ENCODE assay signal across 9 mouse cellular contexts in the genomic region with DNA sequence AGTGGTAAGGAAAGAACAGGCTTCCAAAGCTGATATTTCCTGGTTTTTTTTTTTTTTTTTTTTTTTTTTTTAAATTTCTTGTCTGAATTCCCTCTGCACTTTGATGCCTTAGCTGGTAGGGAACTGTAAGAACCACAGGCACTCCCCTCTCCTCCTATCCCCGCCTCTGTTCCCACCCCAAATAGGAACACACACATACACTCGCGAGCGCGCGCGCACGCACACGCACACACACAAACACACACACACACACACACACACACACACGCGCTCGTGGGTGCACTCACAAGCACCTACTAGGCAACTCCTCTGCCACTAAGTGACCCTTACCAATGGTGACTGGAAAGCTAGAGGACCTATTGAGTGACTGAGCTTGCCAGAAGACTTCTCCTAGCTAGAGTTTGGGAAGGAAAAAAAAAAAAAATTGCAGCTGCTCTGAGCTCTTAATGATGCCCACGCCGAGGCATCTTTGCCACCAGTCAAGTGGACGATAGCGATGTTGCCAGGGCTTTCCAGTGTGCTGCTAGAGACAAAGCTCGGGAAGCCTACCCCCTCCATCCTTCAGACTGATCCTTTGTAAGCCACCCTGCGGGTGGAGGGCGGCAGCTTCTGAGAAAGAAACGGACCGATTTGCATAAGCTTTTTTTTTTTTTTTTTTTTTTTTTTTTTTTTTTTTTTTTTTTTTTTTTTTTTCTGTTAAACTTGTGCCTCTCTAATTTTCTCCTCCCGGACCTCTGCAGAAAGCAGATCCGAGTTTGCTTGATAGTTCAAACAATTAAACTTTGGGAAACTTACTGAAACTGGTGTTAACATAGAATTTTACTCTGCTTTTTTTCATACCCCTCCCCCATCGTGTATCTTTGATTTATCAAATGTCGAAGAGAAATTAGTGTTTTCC. TPM values are rescaled to one million over a fixed set of nuclear protein-coding genes. Genes with fewer than 3 reads are reported as not detected.
DNase-seq lines count a peak whose midpoint lies in the region; ATAC-seq and TF ChIP-seq lines count a peak whose summit lies in the region.
"Had no signal": no experiment of that assay in that cellular context is flagged by ENCODE, and none has a peak within 500 bp of the region (broad histone marks: within the 10 kb centered on the region; RNA-seq: fewer than 3 reads in every experiment).

No protein-coding gene starts in this region.

- H3K4me1 ChIP-seq in heart, embryonic 10.5 days: peaks cover 9% of the 10 kb centered on the region; the same call in 1 of the 2 replicates
- peaks cover 29% of the 10 kb centered on the region for H3K4me1 ChIP-seq in hindbrain, embryonic 10.5 days (replicated peaks)
- H3K4me1 ChIP-seq in stomach, embryonic 14.5 days (ENCODE audit: control insufficient read depth, insufficient read depth, low read length): no peaks in the 10 kb centered on the region

- peak overlapping the region; percentile 96 for H3K4me2 ChIP-seq in stomach, embryonic 14.5 days (replicated peaks; ENCODE audit: low read depth, low read length)

- intact Hi-C loops in heart, postnatal 14 days (cut with DNase I): no loop called here
- intact Hi-C loops in left cerebral cortex, adult 2 months (cut with DNase I): loop anchor here (2.0 to 10.0 kb wide), 4 partner anchors 213 to 714 kb away; a partner anchor contains a TSS

- no peaks in the 10 kb centered on the region for H3K27me3 ChIP-seq in heart, embryonic 10.5 days (ENCODE audit: insufficient read depth, poor library complexity, severe bottlenecking)
- H3K27me3 ChIP-seq in hindbrain, embryonic 10.5 days (ENCODE audit: insufficient read depth, poor library complexity, severe bottlenecking): peaks cover 16% of the 10 kb centered on the region; the same call in 1 of the 2 replicates
- no peaks in the 10 kb centered on the region for H3K27me3 ChIP-seq in stomach, embryonic 14.5 days (ENCODE audit: control insufficient read depth, insufficient read depth, low read length)

- WGBS in heart, embryonic 10.5 days: 2% methylated on average over 25 of the region's 25 CpGs
- under 1% methylated on average over 25 of the region's 25 CpGs for WGBS in hindbrain, embryonic 10.5 days
- 3% methylated on average over 25 of the region's 25 CpGs for WGBS in macrophage (ENCODE audit: missing documents)
- 2% methylated on average over 25 of the region's 25 CpGs for WGBS in stomach, embryonic 14.5 days

- H3K9me3 ChIP-seq in heart, embryonic 10.5 days: no peaks in the 10 kb centered on the region
- no peaks in the 10 kb centered on the region for H3K9me3 ChIP-seq in hindbrain, embryonic 10.5 days
- H3K9me3 ChIP-seq in stomach, embryonic 14.5 days (ENCODE audit: control insufficient read depth, low read depth, low read length): no peaks in the 10 kb centered on the region

- H3K9ac ChIP-seq in stomach, embryonic 14.5 days (replicated peaks; ENCODE audit: low read depth, low read length): no peak overlapping the region

- ATAC-seq in stomach, embryonic 14.5 days (ENCODE audit: insufficient number of reproducible peaks, insufficient read depth, low FRiP score, low read depth): peak; percentile 54; the same call in 1 of the 2 replicates
- ATAC-seq: Patski had no signal

- peak overlapping the region; percentile 81 for H3K27ac ChIP-seq in heart, embryonic 10.5 days
- H3K27ac ChIP-seq in hindbrain, embryonic 10.5 days: peak overlapping the region; percentile 87
- peak overlapping the region; percentile 94 for H3K27ac ChIP-seq in left cerebral cortex, adult 2 months
- H3K27ac ChIP-seq in macrophage: no peak overlapping the region
- no peak overlapping the region for H3K27ac ChIP-seq in stomach, embryonic 14.5 days (ENCODE audit: low read length)

- H3K79me2 ChIP-seq in macrophage (ENCODE audit: inconsistent target): no peaks in the 10 kb centered on the region

- H3K36me3 ChIP-seq in heart, embryonic 10.5 days: no peaks in the 10 kb centered on the region
- no peaks in the 10 kb centered on the region for H3K36me3 ChIP-seq in hindbrain, embryonic 10.5 days
- no peaks in the 10 kb centered on the region for H3K36me3 ChIP-seq in macrophage (ENCODE audit: inconsistent target)
- H3K36me3 ChIP-seq in stomach, embryonic 14.5 days (ENCODE audit: control insufficient read depth, insufficient read depth, low read length): no peaks in the 10 kb centered on the region

- DNase-seq in heart, embryonic 10.5 days (ENCODE audit: low spot score): peak; percentile 77
- DNase-seq in heart, postnatal 14 days: no peak
- DNase-seq in brain, embryonic 18.5 days (ENCODE audit: low read depth, low spot score): peak; percentile 57
- peak; percentile 79 for DNase-seq in hindbrain, embryonic 10.5 days (ENCODE audit: low spot score)
- DNase-seq in left cerebral cortex, adult 2 months (ENCODE audit: extremely low spot score in 1 of 2, low spot score in 2 of 2): peak; percentile 52 to 57
- DNase-seq in T-cell, adult 2 months (ENCODE audit: low spot score): no peak

- no peak for TF ChIP-seq CTCF in left cerebral cortex, adult 2 months (IDR thresholded peaks at IDR 0.05)

- H3K4me3 ChIP-seq in heart, embryonic 10.5 days: peak overlapping the region; percentile 79
- H3K4me3 ChIP-seq in hindbrain, embryonic 10.5 days: peak overlapping the region; percentile 77
- peak overlapping the region; percentile 75 for H3K4me3 ChIP-seq in left cerebral cortex, adult 2 months
- H3K4me3 ChIP-seq in macrophage (ENCODE audit: inconsistent target): peak overlapping the region; percentile 36
- peak overlapping the region; percentile 59 for H3K4me3 ChIP-seq in stomach, embryonic 14.5 days (ENCODE audit: low read depth, low read length)

RNA-seq across cellular contexts. Expression of a gene that starts 2.5 kb away (rescaled TPM):
- polyA plus RNA-seq in heart, embryonic 10.5 days (2016; fragmentation: Nextera tagmentation; extraction: Ambion mirVana): 11.6 and 15.5 TPM in 2 replicates
- under 1 TPM; 0.15 to 0.22 TPM for total RNA-seq in heart, postnatal 14 days (2021)
- polyA plus RNA-seq in hindbrain, embryonic 10.5 days (2016; fragmentation: Nextera tagmentation; extraction: Ambion mirVana): 21.1 and 22.6 TPM in 2 replicates
- total RNA-seq in left cerebral cortex, adult 2 months (2021): 10 to 100 TPM; 90.4 to 91.8 TPM
- 10 to 100 TPM in 3 of 26 experiments, 1 to 10 TPM in 16, under 1 TPM in 7; 0.25 to 14.7 (median 2.2) TPM for total RNA-seq in macrophage (2018; cell fraction: chromatin; rRNA removed)
- 1 to 10 TPM in 5 of 26 experiments, under 1 TPM in 21; 0.04 to 1.4 (median 0.49) TPM for total RNA-seq in macrophage (2018; cell fraction: cytosol; rRNA removed)
- 10 to 100 TPM in 1 of 26 experiments, 1 to 10 TPM in 14, under 1 TPM in 11; 0.25 to 19.6 (median 2.2) TPM for total RNA-seq in macrophage (2018; cell fraction: nucleus; rRNA removed)
- 0.52 to 1.3 TPM (median 0.62 TPM) in 3 replicates for polyA plus RNA-seq in macrophage (2018)
- polyA plus RNA-seq in stomach, embryonic 14.5 days (2014; fragmentation: Nextera tagmentation; extraction: Ambion mirVana): 15.2 and 18.2 TPM in 2 replicates
- polyA plus RNA-seq: Patski had no signal

Comparison
In these comparisons a context has a peak if more than half of its experiments do, and no peak if none do; other contexts are left out.
1. DNase-seq: peak in heart, embryonic 10.5 days (single experiment), brain, embryonic 18.5 days (single experiment), hindbrain, embryonic 10.5 days (single experiment) and left cerebral cortex, adult 2 months (2 of 2); none in heart, postnatal 14 days (0 of 2) and T-cell, adult 2 months (single experiment).
2. H3K27ac ChIP-seq: peak in heart, embryonic 10.5 days (single experiment), hindbrain, embryonic 10.5 days (single experiment) and left cerebral cortex, adult 2 months (single experiment); none in macrophage (single experiment) and stomach, embryonic 14.5 days (single experiment).
3. Peak in every context shown above with its lines, with median percentiles within 50 percentile points of each other: H3K4me3 ChIP-seq.